Mouse (Mus musculus) stomach, postnatal 0 days (tissue): ENCODE measurements at regions not wholly inside any gene's neighbourhood (a gene's known extent, or its start where the extent isn't known, plus 50 kb on each side); places are given as distances from the start of the nearest gene placed in this dataset.

Experiments used
- CTCF ChIP-seq: IDR thresholded peaks from 2 replicates; pipeline ENCODE4 v1.5.1; 2016; ENCODE audit warnings: antibody characterized with exemption, low read depth, mild to moderate bottlenecking, moderate library complexity
- EP300 ChIP-seq: optimal IDR thresholded peaks from 2 replicates; pipeline ENCODE3; 2016; ENCODE audit warnings: antibody characterized with exemption

DNA sequence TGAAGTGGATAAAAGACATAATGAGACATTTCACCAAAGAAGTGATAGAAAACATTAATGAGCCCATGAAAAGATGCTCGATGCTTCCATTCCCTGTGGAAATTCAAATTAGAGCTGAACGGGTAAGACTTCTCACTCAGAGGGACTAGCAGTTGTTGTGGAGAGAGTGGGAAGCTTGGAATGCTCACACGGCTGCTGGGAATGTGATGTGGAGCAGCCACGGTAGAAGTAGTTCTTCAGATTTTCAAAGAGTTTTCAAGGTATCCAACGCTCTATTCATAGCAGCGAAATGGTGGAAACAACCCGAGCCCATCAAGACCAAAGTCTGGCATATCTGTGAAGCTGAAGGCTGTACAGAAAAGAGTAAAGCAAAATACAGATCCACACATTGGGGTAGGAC, 75.3 kb upstream of the Gm45716 start:
- TF ChIP-seq CTCF (no peak), EP300 (no peak)
